In the genomic region with DNA sequence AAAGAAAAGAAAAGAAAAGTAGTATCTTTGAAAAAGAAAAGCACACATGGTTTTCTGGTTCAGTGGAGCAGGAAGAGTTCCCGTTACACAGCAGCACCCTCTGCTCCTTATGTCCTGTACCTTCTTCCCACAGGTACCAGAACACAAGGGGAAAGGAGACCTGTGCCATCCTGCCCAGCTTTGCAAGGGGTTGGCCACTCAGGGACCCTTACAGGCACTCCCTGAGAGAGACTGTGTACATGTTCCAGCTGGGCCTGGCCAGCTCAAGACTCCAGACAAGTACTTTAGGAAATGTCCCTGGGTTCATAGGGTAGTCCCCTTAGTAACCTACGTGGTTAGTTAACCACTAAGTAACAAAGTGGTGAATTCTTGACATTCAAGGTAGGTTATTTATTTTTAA, we compare ENCODE assay signal across 31 mouse cellular contexts.
"Had no signal": no experiment of that assay in that cellular context is flagged by ENCODE, and none has a peak within 500 bp of the region (broad histone marks: within the 10 kb centered on the region; RNA-seq: fewer than 3 reads in every experiment).

No protein-coding gene starts in this region.

- H3K4me3 ChIP-seq: left cerebral cortex, adult 2 months; limb, embryonic 10.5 days; limb, embryonic 12.5 days; limb, embryonic 13.5 days; limb, embryonic 15.5 days; liver, embryonic 12.5 days; liver, embryonic 13.5 days; liver, embryonic 15.5 days; lung, embryonic 15.5 days; megakaryocyte, embryonic 14.5 days; midbrain, embryonic 10.5 days; midbrain, embryonic 12.5 days; midbrain, embryonic 13.5 days; midbrain, embryonic 15.5 days; myocyte; neural tube, embryonic 12.5 days had no signal

- H3K9me3 ChIP-seq: limb, embryonic 10.5 days; limb, embryonic 15.5 days; liver, embryonic 12.5 days; liver, embryonic 13.5 days; liver, embryonic 15.5 days; lung, embryonic 15.5 days; midbrain, embryonic 15.5 days; neural tube, embryonic 12.5 days had no signal

- H3K4me1 ChIP-seq: liver, embryonic 12.5 days; liver, embryonic 13.5 days; liver, embryonic 15.5 days; lung, embryonic 15.5 days; midbrain, embryonic 10.5 days; midbrain, embryonic 12.5 days; midbrain, embryonic 13.5 days; midbrain, embryonic 15.5 days; neural tube, embryonic 12.5 days had no signal

- H3K27ac ChIP-seq: left cerebral cortex, adult 2 months; limb, embryonic 10.5 days; limb, embryonic 12.5 days; limb, embryonic 13.5 days; limb, embryonic 15.5 days; liver, embryonic 12.5 days; liver, embryonic 13.5 days; liver, embryonic 14.5 days; liver, embryonic 15.5 days; lung, embryonic 15.5 days; macrophage; midbrain, embryonic 10.5 days; midbrain, embryonic 12.5 days; midbrain, embryonic 13.5 days; midbrain, embryonic 15.5 days; neural tube, embryonic 12.5 days had no signal

- H3K9ac ChIP-seq: limb, embryonic 12.5 days; limb, embryonic 13.5 days; limb, embryonic 15.5 days; liver, embryonic 12.5 days; liver, embryonic 13.5 days; liver, embryonic 14.5 days; liver, embryonic 15.5 days; liver, postnatal 0 days; lung, embryonic 14.5 days; lung, embryonic 15.5 days; midbrain, embryonic 12.5 days; midbrain, embryonic 13.5 days; midbrain, embryonic 15.5 days; neural tube, embryonic 12.5 days had no signal

- H3K36me3 ChIP-seq: liver, embryonic 12.5 days; liver, embryonic 13.5 days; liver, embryonic 15.5 days; lung, embryonic 15.5 days; midbrain, embryonic 15.5 days had no signal

- DNase-seq: left cerebral cortex, postnatal 4 days; liver; liver, embryonic 13.5 days; liver, postnatal 0 days; lung, adult 18-20 months; lung, adult 2 months; lung, embryonic 14.5 days; lung, postnatal 10 days; lung, postnatal 14 days; lung, postnatal 36 days; lung, postnatal 4 days; midbrain, embryonic 14.5 days had no signal

- H3K27me3 ChIP-seq: limb, embryonic 12.5 days; limb, embryonic 13.5 days; limb, embryonic 15.5 days; liver, embryonic 15.5 days; lung, embryonic 15.5 days; midbrain, embryonic 13.5 days; midbrain, embryonic 15.5 days; neural tube, embryonic 12.5 days had no signal

- H3K4me2 ChIP-seq: limb, embryonic 12.5 days; limb, embryonic 13.5 days; limb, embryonic 15.5 days; liver, embryonic 11.5 days; liver, embryonic 12.5 days; liver, embryonic 13.5 days; liver, embryonic 15.5 days; lung, embryonic 14.5 days; lung, embryonic 15.5 days; midbrain, embryonic 12.5 days; midbrain, embryonic 13.5 days; midbrain, embryonic 15.5 days; neural tube, embryonic 12.5 days had no signal

- ATAC-seq: liver, embryonic 12.5 days; liver, postnatal 0 days; lung, postnatal 0 days; midbrain, embryonic 13.5 days; midbrain, embryonic 15.5 days had no signal
